Mouse (Mus musculus): ENCODE measurements around the gene Scmh1. TPM values are rescaled to one million over a fixed set of nuclear protein-coding genes. Genes with fewer than 3 reads are reported as not detected.

The Scmh1 gene
- total RNA-seq, 2 experiments from 2014 or later = 60.9 to 62.2 TPM

DNA sequence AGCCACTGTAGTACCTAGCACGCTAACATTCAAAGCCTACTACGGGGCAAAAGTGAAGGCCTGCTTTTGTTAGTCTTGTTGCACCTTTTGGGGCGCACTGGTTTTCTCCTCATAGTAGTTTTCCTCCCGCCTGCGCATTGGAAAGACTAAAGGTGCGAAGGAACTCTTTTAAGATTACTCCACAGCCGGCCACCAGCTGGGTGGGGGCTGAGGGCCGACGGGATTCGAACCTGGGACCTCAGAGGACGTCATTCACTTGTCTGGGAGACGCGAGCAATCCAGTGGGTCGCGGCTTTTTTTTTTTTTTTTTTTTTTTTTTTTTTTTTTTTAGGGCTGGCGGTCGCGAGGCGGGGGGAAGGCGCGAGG, 320 bp upstream of the Scmh1 start:
- DNase-seq (ENCODE audit: low spot score in 2 of 2) = no peak

DNA sequence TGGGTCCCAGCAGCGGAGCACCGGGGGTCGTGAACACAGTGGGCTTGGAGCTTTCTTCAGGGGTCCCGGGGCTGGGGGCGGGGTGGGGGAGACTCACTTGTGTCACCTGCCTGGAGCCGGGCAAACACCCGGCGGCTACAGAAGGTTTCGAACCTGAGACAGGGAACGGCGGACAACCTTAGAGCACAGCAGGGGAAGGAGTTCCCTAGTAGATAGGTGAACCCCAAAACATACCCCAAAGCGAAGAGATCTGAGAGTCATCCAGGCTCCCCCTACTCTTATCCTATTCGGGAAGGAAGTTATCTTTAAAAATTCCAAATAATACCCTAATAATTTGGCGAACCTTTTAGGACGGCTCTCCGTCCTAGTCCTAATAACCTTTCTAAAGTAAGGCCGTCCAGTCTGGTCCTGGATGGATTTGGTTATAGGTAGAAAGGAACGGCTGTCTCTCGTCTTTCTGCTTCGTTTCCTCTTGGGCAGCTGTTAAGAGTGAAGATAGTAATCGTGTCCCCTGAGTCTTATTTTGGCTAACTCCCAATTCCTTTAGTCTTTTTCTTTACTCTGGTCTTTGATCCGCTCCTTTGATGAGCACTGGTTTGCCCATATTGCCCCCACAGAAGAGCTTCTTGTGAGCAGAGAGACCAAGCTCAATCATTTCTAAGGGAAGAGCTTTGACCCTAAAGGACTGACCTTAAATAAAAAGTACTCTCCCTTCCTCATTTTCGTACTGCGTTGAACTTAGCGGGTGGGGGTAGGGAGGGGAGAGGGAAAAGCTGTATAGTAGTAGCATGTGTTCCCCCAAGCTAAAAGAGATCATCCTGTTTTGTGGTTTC, 941 bp downstream of the Scmh1 start:
- no peak for DNase-seq (ENCODE audit: low spot score in 2 of 2)

DNA sequence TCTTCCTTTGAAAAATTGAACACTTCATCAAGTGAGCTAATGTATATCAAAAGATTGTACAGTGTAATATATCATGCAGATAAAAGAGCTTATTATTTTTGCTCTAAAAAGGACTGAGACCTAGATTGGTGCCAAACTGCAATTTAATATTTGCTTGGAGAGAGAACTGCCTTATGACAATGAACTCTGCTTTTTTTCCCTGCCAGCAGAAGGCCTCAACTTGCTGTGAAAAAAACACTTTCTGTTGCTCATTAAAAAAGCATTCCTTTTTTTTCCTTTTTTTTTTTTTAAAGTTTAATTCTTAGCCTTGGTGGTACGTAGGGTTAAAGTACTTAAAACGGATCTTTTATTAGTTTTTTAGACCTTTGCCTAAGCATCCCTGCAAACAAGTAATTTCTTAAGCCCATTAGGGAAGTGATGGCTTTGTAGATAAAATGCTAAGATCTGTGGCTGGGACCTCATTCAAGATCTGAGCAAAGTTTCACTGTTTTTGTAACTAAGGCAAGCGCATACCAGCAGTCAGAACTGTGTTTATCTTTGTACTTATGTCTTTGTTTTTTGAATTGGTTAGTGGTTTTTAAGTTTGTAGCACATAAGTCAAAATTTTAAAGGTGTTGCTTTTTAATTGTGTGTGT, 1.7 kb downstream of the Scmh1 start:
- no peak for DNase-seq (ENCODE audit: low spot score in 2 of 2)

DNA sequence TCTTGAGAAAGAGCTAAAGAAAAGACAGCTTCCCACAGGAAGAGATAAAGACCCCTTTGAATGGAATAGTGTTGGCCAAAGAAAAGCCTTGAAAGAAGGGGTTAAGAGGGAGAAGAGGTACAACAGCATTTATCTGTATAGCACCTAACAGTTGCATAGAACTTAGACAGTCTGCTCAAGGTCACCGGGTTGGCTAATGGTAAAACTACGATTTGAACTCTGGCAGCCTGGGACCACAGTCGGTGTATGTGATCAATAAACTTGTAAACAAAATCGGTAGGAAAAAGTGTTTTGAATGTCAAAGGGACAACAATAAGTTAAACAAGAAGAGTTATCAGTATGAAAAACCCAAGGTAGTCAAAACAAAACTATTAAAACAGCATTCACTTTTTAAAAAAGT, 13.0 kb downstream of the Scmh1 start:
- DNase-seq (ENCODE audit: low spot score in 2 of 2) = no peak

DNA sequence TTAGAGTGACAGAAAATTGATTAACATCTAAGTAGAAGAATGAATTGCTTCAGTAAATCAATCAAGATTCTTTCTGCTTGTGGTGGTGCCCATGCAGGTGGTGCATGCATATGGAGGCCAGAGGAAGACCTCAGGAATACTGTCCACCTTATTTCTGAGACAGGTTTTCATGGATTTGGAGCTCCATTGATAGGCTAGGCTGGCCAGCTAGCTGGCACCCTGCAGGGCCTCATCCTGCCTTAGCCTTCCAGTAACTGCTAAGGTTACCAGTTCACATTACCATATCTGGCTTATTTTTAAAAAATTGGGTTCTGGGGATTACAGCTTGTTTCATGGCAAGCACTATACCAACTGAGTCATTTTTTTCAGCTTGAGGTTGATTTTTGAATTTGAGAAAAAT, 15.1 kb downstream of the Scmh1 start:
- no peak for DNase-seq (ENCODE audit: low spot score in 2 of 2)

DNA sequence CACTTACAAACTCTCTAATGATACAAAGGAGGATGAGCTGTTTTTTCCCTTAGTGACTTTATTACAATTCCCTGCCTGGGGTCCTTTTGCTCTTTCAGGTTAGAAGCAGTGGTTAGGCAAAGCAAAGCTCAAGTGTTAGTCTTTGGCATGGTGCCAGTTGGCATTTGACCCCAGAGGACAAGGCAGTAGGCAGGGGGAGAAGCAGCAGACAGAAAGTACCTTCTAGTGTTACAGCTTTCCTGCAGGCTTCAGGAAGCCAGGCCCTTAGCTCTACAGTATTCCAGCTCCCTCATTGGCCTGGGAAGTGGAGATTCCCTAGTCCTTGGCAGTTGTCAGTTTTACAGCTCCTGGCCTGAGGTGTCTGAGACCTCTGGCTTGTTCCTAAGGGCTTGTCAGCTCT, 15.6 kb downstream of the Scmh1 start:
- DNase-seq (ENCODE audit: low spot score in 2 of 2) = no peak

DNA sequence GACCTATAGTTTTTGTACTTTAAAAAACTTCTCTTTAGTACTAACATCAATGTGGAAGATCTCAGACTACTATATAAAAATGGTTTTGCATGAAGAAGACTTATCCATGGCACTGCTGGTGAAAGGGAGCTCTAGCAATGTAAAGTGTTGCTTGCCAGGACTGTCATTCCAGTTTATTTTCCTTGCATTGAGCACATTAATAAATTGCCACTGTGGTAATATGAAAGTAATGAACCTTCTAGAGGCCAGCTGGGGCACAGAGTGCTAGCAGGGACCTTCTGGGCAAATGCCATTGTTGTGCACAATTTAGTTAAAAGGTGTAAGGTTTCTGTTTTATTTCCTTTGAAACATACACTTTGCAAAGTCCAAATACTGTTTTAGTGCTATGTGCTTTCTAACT, 25.5 kb downstream of the Scmh1 start:
- DNase-seq (ENCODE audit: low spot score in 2 of 2) = no peak

DNA sequence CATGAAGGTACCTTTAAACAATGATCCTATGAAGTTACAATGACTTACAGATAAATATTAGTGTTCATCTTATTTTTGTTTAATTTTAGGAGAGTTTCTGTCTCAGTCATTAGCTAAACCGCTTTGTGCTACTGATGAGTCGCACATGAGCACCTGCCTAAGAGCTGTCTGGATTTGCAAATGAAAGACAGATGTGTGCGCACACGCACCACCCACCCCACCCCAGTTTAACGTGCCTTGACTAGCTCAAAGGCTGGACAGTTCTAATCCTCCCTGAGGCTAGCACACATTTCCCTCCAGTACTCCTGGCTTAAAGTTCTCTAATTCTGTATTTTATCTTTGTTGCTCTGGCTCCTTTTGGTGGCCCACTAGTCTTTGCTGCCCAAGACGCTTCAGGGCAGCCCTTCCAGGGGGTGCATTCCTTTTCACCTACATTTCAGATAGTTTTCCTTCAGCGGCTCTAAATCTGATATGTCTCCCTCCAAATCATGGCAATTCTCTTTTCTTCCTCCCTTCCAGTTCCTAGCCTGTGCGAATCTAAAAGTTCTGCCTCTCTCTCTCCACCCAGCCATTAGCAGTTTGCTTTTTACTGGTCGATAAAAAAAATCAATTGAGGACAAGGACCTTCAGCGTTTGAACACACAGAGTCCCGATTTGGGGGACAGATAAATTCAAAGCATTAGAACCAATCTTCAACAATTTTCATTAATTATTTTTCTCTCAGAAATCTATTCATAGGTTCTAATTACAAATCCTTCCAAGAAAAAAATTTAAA, 27.7 kb downstream of the Scmh1 start:
- DNase-seq (ENCODE audit: low spot score in 2 of 2) = no peak

DNA sequence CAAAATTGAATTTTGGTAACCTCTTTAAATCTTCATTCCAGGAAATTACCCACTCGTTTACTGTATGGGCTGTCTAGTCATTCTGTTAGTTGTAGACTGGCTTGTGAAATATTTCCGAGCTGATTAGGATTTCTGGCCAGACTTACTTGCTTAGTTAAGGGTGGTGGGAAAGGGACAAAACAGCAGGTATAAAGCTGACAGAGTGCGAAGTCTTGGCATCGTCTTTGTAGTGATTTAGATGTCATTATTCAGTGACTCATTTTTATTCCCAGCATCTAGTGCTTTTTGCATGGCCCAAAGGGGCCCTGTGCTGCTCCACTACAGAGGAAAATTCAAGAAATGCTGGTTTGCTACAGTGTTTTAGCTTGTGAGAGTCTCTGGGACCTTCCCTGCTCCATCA, 56.7 kb downstream of the Scmh1 start:
- DNase-seq (ENCODE audit: low spot score in 2 of 2) = no peak

DNA sequence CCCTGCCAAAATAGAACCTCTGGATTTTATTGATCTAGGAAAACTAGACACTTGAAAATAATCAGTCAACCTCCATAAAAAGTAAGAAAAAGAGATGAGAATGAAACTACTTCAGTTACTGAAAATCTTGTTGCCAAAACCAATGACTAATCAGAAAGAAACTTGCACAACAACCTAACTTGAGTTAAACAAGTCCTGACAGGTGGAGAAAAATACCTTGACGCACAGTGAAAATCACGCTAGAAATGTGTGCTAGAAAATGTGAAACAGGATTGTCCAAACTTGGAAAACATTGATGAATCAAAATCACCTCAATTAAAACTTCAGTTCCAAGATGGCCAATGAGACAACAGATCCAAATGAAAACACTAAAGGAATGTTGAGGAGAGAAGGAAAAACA, 67.9 kb downstream of the Scmh1 start:
- DNase-seq (ENCODE audit: low spot score in 2 of 2) = no peak

DNA sequence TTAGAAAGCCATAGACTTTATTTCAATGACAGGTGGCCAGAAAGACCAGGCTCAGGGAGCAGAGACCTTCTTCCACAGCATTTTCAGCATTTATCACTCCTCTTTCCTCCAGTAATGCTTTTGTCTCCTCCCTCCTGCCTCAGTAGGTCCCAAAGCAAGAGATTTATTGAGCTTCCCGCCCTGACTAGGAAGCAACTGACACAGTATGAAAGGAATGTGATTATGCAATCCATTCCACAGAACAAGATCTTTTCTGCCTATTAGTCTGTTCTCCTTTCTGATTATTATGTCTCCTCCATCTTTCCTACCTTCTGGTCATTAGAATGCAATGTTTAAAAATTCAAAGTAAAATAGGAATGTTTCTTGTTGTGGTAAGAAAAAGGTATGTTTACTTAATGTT, 82.6 kb downstream of the Scmh1 start:
- no peak for DNase-seq (ENCODE audit: low spot score in 2 of 2)

DNA sequence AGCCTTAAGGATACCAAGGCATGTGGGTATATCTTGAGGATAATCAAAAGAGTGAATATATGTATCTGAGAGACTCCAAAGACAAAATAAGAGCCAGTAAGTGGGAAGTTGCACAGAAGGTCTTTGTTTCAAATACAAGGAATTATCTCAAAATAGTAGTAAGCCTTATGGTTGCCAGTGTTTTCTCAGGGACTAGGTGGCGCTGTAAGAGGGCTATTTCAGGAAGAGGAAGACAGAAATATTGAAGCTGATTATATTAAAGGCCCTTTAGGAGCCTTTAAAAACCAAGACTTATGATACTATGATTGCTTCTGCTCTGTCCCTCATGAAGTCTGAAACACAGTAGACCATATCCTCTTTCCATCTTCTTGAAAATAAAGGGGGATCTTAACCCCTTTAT, 101.9 kb downstream of the Scmh1 start:
- DNase-seq (ENCODE audit: low spot score in 2 of 2) = no peak

DNA sequence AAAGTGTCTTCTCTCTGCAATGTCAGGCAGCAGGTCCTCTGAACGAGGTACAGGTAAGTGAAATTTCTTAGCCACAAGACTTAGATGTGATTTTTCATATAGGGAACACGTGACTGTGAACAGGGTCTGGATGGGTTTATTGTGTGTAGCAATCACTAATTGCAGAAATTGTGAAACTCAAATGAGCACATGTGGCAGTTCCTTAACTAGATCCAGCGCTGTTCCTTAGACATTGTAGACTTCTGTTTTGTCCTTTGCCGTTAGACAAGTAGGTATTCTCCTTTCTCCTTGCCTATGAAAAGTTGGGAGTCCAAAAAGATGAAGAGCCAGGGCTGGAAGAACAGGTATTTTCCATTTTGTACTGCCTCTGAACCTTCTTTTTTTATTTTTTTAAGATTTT, 106.1 kb downstream of the Scmh1 start:
- no peak for DNase-seq (ENCODE audit: low spot score in 2 of 2)

DNA sequence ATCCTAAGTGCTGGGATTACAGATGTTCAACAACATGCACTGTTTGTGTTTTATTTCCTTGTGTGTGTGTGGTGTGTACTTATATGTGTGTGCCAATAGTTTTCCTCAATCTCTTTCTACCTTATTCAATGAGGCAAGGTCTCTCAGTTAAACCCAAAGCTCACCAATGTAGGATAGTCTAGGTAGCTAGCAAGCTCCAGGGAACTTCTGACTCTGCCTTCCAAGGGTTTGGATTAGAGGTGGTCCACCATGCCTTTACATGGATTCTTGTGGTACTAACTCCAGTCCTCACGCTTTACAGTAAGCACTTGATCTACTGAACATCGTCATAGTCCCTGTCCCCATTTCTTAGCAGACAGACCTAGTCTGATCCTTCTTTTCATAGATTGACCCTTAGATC, 109.3 kb downstream of the Scmh1 start:
- no peak for DNase-seq (ENCODE audit: low spot score in 2 of 2)

DNA sequence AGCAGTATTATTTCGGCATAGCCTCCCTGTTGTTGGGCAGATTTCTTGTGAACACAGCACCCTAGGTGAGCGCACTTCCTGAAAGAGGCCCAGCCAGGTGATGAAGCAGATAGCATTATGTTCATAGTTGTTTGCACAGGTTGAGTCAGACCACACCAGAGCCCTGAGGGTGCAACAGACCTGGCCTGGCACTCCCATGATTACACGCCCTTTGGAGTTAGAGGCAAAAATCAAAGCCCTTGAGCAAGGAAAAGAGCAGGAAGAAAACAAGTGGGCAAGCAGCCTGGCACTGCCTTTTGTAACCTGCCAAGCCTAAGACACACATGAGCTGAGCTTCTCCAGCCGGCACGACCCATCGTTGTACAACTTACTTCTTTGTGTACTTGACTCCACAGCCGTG, 111.4 kb downstream of the Scmh1 start:
- DNase-seq (ENCODE audit: low spot score in 2 of 2) = no peak

DNA sequence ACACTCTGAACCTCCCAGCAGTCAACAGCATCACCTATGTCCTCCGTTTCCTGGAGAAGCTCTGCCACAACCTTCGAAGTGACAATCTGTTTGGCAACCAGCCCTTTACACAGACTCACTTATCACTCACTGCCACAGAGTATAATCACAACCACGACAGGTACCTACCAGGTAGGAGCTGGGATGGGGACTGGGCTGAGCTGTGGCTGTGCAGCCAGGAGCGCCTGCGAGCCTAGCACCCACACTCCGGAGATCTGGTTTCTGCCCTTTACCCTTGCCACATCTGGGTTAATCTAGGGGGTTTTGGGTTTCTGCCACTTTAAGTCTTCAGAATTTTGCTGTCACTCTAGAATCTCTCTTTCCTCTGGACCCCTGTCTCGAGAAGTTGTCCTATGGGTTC, 111.8 kb downstream of the Scmh1 start:
- DNase-seq (ENCODE audit: low spot score in 2 of 2) = no peak

DNA sequence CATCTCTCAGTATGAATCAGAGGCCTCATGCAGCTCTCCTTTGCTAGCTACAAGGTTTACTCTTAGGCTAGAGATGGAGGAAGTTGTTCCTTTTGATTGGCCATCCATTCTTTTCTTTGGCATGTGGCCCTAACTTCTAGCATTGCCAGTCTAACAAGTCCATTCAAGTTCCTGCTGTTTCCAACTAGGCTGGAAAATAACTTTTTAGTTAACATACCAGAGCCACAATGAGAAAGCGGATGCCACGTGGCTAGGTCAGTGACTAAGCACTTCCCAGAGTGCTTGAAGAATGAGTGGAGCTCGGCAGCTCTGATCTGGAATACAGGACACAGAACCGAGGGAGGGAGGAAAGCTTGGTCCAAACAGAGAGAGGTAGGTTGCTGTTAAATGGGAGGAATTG, 112.3 kb downstream of the Scmh1 start:
- DNase-seq (ENCODE audit: low spot score in 2 of 2) = no peak

DNA sequence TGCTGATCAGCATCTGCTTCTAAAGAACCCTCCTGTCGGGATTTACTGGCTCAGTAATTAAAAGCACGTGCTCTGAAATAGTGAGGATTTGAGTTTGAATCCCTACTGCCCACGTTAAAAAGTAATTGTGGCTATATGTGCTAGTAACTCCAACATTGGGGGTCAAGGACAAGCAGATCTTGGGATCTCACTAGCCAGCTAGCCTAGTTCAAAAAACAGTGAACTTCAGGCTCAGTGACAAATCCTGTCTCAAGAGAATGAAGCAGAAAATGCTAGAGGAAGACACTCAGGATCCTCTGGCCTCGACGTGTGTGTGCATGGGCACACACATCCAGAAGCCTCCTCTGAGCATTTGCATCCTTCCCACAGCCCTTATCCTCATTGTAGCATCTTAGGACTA, 116.7 kb downstream of the Scmh1 start:
- no peak for DNase-seq (ENCODE audit: low spot score in 2 of 2)

DNA sequence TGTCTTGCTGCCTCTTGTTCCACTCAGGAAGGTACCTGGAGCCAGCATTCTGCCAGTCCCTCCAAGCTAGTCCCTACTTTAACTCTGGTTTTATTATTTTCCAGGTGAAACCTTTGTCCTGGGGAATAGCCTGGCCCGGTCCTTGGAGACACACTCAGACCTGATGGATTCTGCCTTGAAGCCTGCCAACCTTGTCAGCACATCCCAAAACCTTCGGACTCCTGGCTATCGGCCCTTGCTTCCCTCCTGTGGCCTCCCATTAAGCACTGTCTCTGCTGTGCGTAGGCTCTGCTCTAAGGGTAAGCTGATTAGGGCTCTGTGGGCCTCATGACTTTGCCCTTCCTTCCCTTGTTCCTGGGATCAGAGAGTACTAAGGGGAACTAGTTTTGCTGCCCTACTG, 117.3 kb downstream of the Scmh1 start:
- no peak for DNase-seq (ENCODE audit: low spot score in 2 of 2)

DNA sequence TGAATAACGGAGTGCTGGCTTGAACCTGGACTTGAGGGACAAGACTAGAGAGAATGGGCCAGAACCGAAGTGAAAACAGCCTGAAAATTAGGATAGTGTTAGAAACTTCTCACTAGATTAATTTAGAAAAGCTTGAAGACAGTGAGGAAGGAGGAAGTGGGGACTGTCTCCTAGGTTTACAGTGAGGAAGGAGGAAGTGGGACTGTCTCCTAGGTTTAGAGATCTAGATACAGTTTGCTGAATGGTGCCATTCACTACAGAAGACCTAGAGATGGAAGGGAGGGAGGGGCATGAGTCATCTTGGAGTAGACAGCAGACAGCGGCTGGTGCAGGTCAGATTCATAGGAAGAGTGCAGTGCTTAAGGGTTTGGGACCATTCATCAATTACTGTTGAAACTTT, 118.0 kb downstream of the Scmh1 start:
- DNase-seq (ENCODE audit: low spot score in 2 of 2) = no peak

DNA sequence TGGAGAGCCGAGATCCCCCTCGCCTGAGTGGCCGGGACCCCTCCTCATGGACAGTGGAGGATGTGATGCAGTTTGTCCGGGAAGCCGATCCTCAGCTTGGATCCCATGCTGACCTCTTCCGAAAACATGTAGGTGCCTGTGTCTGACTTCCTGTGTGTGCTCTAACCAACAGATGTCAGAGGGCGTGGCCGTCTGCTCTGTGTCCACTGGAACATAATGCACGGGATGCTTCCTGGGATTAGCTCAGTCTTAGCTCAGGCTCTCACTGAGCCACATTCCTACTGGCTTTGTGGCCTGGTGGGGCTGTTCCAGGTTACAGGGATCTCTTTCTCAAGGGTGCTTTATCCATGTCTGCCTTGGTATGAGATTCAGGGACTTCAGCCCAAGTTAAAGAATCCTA, 123.1 kb downstream of the Scmh1 start:
- DNase-seq (ENCODE audit: low spot score in 2 of 2) = no peak

DNA sequence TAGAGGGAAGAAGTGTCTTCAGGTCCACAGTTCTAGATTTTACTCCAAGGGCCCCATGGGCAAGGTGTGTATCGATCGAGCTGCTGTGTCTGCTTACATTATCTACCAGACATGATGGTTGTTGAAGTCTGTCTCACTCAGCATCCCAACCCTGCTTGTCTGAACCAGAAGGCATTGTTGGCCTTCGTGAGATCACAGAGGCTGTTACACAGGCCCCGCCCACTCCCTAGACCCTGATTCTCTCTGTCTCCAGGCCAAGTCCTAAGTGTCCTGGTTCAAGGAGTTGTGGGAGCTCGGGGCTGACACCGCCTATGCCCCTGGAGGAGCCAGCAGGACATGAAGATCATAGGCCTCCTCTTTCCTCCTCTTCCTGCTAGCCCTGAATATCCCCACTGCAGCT, 126.9 kb downstream of the Scmh1 start, which contains the start of gene Slfnl1:
Slfnl1 (plus strand) TSS at position 246 of the 400 bp plus-strand sequence.
- DNase-seq (ENCODE audit: low spot score in 2 of 2) = no peak

Data from adrenal gland, postnatal 4 days (tissue).